Mouse (Mus musculus): ENCODE measurements around the gene Stub1.

- TF ChIP-seq POLR2A (IDR thresholded peaks at IDR 0.05; ENCODE audit: low read depth, low read length) (no peak), CTCF (conservative IDR thresholded peaks at IDR 0.05; ENCODE audit: insufficient read depth, insufficient read length, low read depth, low read length) (no peak)
Measured at GRCm38 (mm10) chr17:25882306-25882705, 49.1 kb upstream of the Stub1 start.

Data from kidney, adult 2 months (tissue).